Mouse (Mus musculus): ENCODE results near the gene Bdh2. TPM values are rescaled to one million over a fixed set of nuclear protein-coding genes. Genes with fewer than 3 reads are reported as not detected.

Bdh2 gene
- polyA plus RNA-seq, 1 experiment: not detected

GRCm38 (mm10) chr3:135288138-135288750, 7.2 kb downstream of the Bdh2 start:
- TF ChIP-seq POLR2A (IDR thresholded peaks at IDR 0.05; ENCODE audit: insufficient read depth, low read depth, low read length) (no peak), CTCF (IDR thresholded peaks at IDR 0.05; ENCODE audit: insufficient read depth, low read depth, low read length) (no peak)
- 91% methylated on average over 8 of the region's 8 CpGs for WGBS
- Histone ChIP-seq H3K4me1 (ENCODE audit: control insufficient read depth, insufficient read depth, low read length) (no peaks in the 10 kb centered on the region), H3K4me3 (ENCODE audit: insufficient read depth, low read depth, low read length) (no peak overlapping the region), H3K27ac (ENCODE audit: insufficient read depth, low read depth, low read length) (no peak overlapping the region)

DNA sequence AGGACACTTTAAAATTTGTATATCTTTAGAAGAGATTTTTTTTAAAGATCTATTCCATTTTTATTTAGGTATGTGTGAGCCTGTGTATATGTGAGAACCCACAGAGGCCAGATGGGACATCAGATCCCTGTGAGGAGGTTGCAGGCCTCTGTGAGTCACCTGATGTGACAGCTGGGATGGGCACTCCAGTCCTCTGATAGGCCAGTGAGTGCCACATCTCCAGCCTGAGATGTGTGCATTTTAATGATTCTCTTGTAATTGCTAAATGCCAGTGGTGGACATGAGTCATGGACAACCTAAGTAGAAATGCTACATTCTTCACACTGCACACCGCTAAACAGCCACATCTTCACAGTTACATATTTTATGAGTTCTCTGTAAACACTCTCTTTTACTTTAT, 8.1 kb downstream of the Bdh2 start:
- H3K27ac ChIP-seq (ENCODE audit: insufficient read depth, low read depth, low read length): no peak overlapping the region
- peaks cover 2% of the 10 kb centered on the region; the same call in 1 of the 2 replicates for H3K4me1 ChIP-seq (ENCODE audit: control insufficient read depth, insufficient read depth, low read length)
- TF ChIP-seq CTCF (IDR thresholded peaks at IDR 0.05; ENCODE audit: insufficient read depth, low read depth, low read length): no peak
- TF ChIP-seq POLR2A (IDR thresholded peaks at IDR 0.05; ENCODE audit: insufficient read depth, low read depth, low read length): no peak
- 93% methylated on average over 1 of the region's 1 CpGs for WGBS
- no peak overlapping the region for H3K4me3 ChIP-seq (ENCODE audit: insufficient read depth, low read depth, low read length)

GRCm38 (mm10) chr3:135290249-135290894, 9.4 kb downstream of the Bdh2 start:
- WGBS: 97% methylated on average over 7 of the region's 7 CpGs
- H3K4me3 ChIP-seq (ENCODE audit: insufficient read depth, low read depth, low read length): no peak overlapping the region
- no peak for TF ChIP-seq POLR2A (IDR thresholded peaks at IDR 0.05; ENCODE audit: insufficient read depth, low read depth, low read length)
- no peak for TF ChIP-seq CTCF (IDR thresholded peaks at IDR 0.05; ENCODE audit: insufficient read depth, low read depth, low read length)
- H3K4me1 ChIP-seq (ENCODE audit: control insufficient read depth, insufficient read depth, low read length): peaks cover 2% of the 10 kb centered on the region; the same call in 1 of the 2 replicates
- H3K27ac ChIP-seq (ENCODE audit: insufficient read depth, low read depth, low read length): no peak overlapping the region

GRCm38 (mm10) chr3:135293703-135294102, 12.7 kb downstream of the Bdh2 start:
- Histone ChIP-seq H3K27ac (ENCODE audit: insufficient read depth, low read depth, low read length) (no peak overlapping the region), H3K4me3 (ENCODE audit: insufficient read depth, low read depth, low read length) (no peak overlapping the region), H3K4me1 (ENCODE audit: control insufficient read depth, insufficient read depth, low read length) (peaks cover 2% of the 10 kb centered on the region; the same call in 1 of the 2 replicates)
- TF ChIP-seq CTCF (IDR thresholded peaks at IDR 0.05; ENCODE audit: insufficient read depth, low read depth, low read length) (no peak), POLR2A (IDR thresholded peaks at IDR 0.05; ENCODE audit: insufficient read depth, low read depth, low read length) (no peak)
- WGBS: 79% methylated on average over 7 of the region's 7 CpGs

- peaks cover 2% of the 10 kb centered on the region; the same call in 1 of the 2 replicates for H3K4me1 ChIP-seq (ENCODE audit: control insufficient read depth, insufficient read depth, low read length)
- WGBS: 94% methylated on average over 1 of the region's 1 CpGs
- H3K4me3 ChIP-seq (ENCODE audit: insufficient read depth, low read depth, low read length): no peak overlapping the region
- TF ChIP-seq POLR2A (IDR thresholded peaks at IDR 0.05; ENCODE audit: insufficient read depth, low read depth, low read length) (no peak), CTCF (IDR thresholded peaks at IDR 0.05; ENCODE audit: insufficient read depth, low read depth, low read length) (no peak)
- no peak overlapping the region for H3K27ac ChIP-seq (ENCODE audit: insufficient read depth, low read depth, low read length)
These were observed 14.5 kb downstream of the Bdh2 start for GRCm38 (mm10) chr3:135295559-135295958.

DNA sequence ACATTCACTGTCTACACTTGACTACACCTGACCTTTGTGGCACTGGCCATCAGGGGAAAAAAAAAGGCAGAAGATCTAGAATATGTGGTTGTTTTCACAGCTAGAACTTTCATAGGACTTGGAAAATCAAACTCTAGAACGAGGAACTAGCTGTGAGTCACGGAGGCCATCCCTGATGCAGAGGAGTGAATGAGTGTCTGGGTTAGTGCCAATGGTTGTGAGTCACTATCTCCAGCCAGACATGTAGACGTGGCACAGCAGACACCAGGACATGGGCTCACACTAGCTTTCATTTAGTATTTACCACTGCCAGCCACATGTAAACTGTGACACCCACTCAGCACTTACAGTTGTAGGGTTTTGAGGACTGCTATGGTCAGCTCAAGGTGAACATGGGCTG, 17.5 kb downstream of the Bdh2 start:
- 43% methylated on average over 3 of the region's 3 CpGs for WGBS
- no peak overlapping the region for H3K4me3 ChIP-seq (ENCODE audit: insufficient read depth, low read depth, low read length)
- TF ChIP-seq POLR2A (IDR thresholded peaks at IDR 0.05; ENCODE audit: insufficient read depth, low read depth, low read length) (no peak), CTCF (IDR thresholded peaks at IDR 0.05; ENCODE audit: insufficient read depth, low read depth, low read length) (no peak)
- no peak overlapping the region for H3K27ac ChIP-seq (ENCODE audit: insufficient read depth, low read depth, low read length)
- H3K4me1 ChIP-seq (ENCODE audit: control insufficient read depth, insufficient read depth, low read length): peaks cover 2% of the 10 kb centered on the region; the same call in 1 of the 2 replicates

GRCm38 (mm10) chr3:135300081-135300480, 19.1 kb downstream of the Bdh2 start:
- Histone ChIP-seq H3K4me3 (ENCODE audit: insufficient read depth, low read depth, low read length) (no peak overlapping the region), H3K27ac (ENCODE audit: insufficient read depth, low read depth, low read length) (no peak overlapping the region), H3K4me1 (ENCODE audit: control insufficient read depth, insufficient read depth, low read length) (no peaks in the 10 kb centered on the region)
- WGBS: 72% methylated on average over 6 of the region's 6 CpGs
- TF ChIP-seq CTCF (IDR thresholded peaks at IDR 0.05; ENCODE audit: insufficient read depth, low read depth, low read length) (no peak), POLR2A (IDR thresholded peaks at IDR 0.05; ENCODE audit: insufficient read depth, low read depth, low read length) (no peak)

GRCm38 (mm10) chr3:135304060-135304459, 23.0 kb downstream of the Bdh2 start:
- Histone ChIP-seq H3K4me3 (ENCODE audit: insufficient read depth, low read depth, low read length) (no peak overlapping the region), H3K4me1 (ENCODE audit: control insufficient read depth, insufficient read depth, low read length) (peaks cover 8% of the 10 kb centered on the region), H3K27ac (ENCODE audit: insufficient read depth, low read depth, low read length) (no peak overlapping the region)
- 71% methylated on average over 6 of the region's 6 CpGs for WGBS
- TF ChIP-seq CTCF (IDR thresholded peaks at IDR 0.05; ENCODE audit: insufficient read depth, low read depth, low read length): no peak
- no peak for TF ChIP-seq POLR2A (IDR thresholded peaks at IDR 0.05; ENCODE audit: insufficient read depth, low read depth, low read length)

- TF ChIP-seq POLR2A (IDR thresholded peaks at IDR 0.05; ENCODE audit: insufficient read depth, low read depth, low read length) (no peak), CTCF (IDR thresholded peaks at IDR 0.05; ENCODE audit: insufficient read depth, low read depth, low read length) (no peak)
- Histone ChIP-seq H3K27ac (ENCODE audit: insufficient read depth, low read depth, low read length) (no peak overlapping the region), H3K4me3 (ENCODE audit: insufficient read depth, low read depth, low read length) (no peak overlapping the region), H3K4me1 (ENCODE audit: control insufficient read depth, insufficient read depth, low read length) (peaks cover 8% of the 10 kb centered on the region)
- 62% methylated on average over 9 of the region's 9 CpGs for WGBS
These were observed 23.5 kb downstream of the Bdh2 start for GRCm38 (mm10) chr3:135304566-135304965.
